ENCODE assay signal across 22 mouse cellular contexts in the genomic region with DNA sequence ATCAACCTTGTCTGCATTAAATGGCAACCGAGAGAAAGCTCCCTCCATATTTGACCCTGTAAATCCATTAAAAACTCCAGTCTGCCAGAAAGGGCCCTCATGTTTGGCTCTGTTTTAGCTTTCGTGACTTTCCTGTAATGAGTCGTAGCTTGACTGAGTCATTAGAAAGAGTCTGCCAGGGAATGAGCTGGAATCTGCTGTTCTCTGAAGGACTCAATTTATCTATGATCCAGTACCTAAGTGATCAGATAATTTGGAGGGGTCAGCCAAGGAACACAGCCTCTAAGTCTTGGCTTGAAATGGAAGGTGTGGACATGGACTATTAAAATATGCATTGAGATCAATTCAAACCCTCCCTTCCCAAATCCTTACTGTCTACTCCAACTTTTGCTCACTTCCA. TPM values are rescaled to one million over a fixed set of nuclear protein-coding genes. Genes with fewer than 3 reads are reported as not detected.
DNase-seq lines count a peak whose midpoint lies in the region; TF ChIP-seq lines count a peak whose summit lies in the region.
"Had no signal": no experiment of that assay in that cellular context is flagged by ENCODE, and none has a peak within 500 bp of the region (broad histone marks: within the 10 kb centered on the region; RNA-seq: fewer than 3 reads in every experiment).

No protein-coding gene starts in this region.

- no peak for TF ChIP-seq CTCF in layer of hippocampus, adult 2 months (conservative IDR thresholded peaks at IDR 0.05)

- peak; percentile 2 for DNase-seq in 3134 (ENCODE audit: extremely low read depth, insufficient read length, low spot score)
- peak; percentile 61 for DNase-seq in 3T3-L1 (ENCODE audit: low read depth, low spot score)
- DNase-seq in adrenal gland, postnatal 14 days: peak; percentile 5
- DNase-seq in fibroblast of lung, adult 2 months (ENCODE audit: low read depth): peak; percentile 15
- DNase-seq in layer of hippocampus, adult 2 months (ENCODE audit: low spot score in 2 of 2): no peak
- DNase-seq in urinary bladder, adult 2 months (ENCODE audit: low spot score): no peak
- DNase-seq: cerebellum, adult 11 months; cerebellum, adult 8-10 months; cerebellum, postnatal 25 days; forebrain, postnatal 0 days; gastrocnemius, postnatal 36 days; heart, adult 11 months; heart, postnatal 36 days; kidney, adult 2 months had no signal

- no peak overlapping the region for H3K4me3 ChIP-seq in layer of hippocampus, adult 2 months
- H3K4me3 ChIP-seq: embryonic facial prominence, embryonic 12.5 days; forebrain, embryonic 13.5 days; heart, embryonic 13.5 days; hindbrain, embryonic 15.5 days had no signal

- no peak overlapping the region for H3K27ac ChIP-seq in layer of hippocampus, adult 2 months
- H3K27ac ChIP-seq: embryonic facial prominence, embryonic 12.5 days; forebrain, embryonic 13.5 days; heart, embryonic 13.5 days; hindbrain, embryonic 15.5 days had no signal

RNA-seq across cellular contexts. Expression of a gene that starts 21.2 kb away (rescaled TPM):
- total RNA-seq in adrenal gland, postnatal 14 days (2021): not detected in 2 replicates
- total RNA-seq in layer of hippocampus, adult 2 months (2021): 10 to 100 TPM; 24.4 to 24.6 TPM
- polyA plus RNA-seq in urinary bladder, adult 2 months (2012; rRNA removed): not detected in 2 replicates
- total RNA-seq: gastrocnemius, adult 18-20 months; gastrocnemius, postnatal 36 days; heart, postnatal 36 days; MEL had no signal
- polyA plus RNA-seq: C2C12; heart, embryonic 13.5 days; heart, postnatal 0 days; kidney, adult 2 months had no signal

RNA-seq across cellular contexts. Expression of a gene that starts 33.7 kb away (rescaled TPM):
- 0.08 and 0.15 TPM in 2 replicates for total RNA-seq in adrenal gland, postnatal 14 days (2021)
- total RNA-seq in layer of hippocampus, adult 2 months (2021): under 1 TPM; 0.12 to 0.13 TPM
- polyA plus RNA-seq in urinary bladder, adult 2 months (2012; rRNA removed): 0.32 and 0.46 TPM in 2 replicates
- total RNA-seq: MEL had no signal
- polyA plus RNA-seq: C2C12; forebrain, embryonic 13.5 days had no signal

Comparison
In these comparisons a context has a peak if more than half of its experiments do, and no peak if none do; other contexts are left out.
1. DNase-seq: peak in 3134 (single experiment), 3T3-L1 (single experiment), adrenal gland, postnatal 14 days (single experiment) and fibroblast of lung, adult 2 months (single experiment); none in layer of hippocampus, adult 2 months (0 of 2) and urinary bladder, adult 2 months (single experiment).
2. RNA of a gene that starts 21.2 kb away (total RNA-seq): 24.4 to 24.6 TPM in layer of hippocampus, adult 2 months; not detected in adrenal gland, postnatal 14 days; every median in the first group is over 10 times any median in the second.